Mouse (Mus musculus) right cerebral cortex, postnatal 25 days (tissue): ENCODE measurements around the gene Fxyd7.
A peak's percentile ranks its signal among the peaks of the same experiment; 100 is the strongest.

Source experiments
- DNase-seq: peaks from one replicate; pipeline ENCODE4 v3.0.0; 2022

Fxyd7 gene

DNA sequence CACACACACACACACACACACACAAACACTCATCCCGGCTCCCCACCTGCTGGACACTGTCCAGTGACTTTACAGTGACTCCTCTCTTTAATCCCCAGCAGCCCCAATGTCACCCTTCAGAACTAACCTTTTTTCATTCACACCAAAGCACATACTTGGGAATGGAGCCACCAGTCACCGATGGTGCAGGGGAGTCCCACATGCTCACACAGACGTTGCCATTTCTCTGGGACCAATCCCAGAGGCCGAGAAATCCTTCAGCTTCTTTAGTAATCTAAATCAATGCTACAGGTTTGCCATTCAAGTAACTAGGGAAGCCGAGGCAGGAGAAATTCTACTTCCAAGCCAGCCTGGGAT, 23.4 kb upstream of the Fxyd7 start:
- no peak for DNase-seq

DNA sequence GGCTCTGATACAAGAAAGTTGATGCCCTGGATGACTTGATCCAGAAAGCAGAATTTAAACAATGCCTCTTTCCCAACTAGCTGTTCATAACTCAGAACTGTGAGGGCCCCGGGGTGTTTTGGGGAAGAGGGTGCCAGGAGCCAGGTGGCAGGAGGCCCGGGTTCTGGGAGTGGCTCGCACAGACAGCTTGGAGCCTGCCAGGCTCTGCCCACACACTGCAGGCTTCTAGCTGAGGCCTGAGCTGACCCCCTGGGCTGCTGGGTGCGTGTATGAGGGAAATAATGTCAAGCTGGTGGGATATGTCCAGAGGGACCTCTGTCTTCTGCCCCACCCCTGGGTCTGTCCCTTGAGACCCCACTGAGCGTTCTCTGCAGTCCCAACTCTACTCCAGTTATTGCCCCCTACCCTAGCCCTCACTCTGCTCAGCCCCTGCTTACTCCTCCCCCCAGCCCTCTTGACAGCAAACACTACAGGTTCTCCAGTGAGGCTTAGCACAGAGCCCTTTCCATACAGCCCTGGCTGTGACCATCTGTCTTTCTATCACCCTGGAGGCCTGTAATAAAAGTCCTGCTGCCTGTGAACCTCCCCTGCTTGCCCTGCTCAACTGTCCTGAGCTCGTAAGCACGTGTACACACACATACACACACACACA, 22.9 kb upstream of the Fxyd7 start:
- DNase-seq = no peak

DNA sequence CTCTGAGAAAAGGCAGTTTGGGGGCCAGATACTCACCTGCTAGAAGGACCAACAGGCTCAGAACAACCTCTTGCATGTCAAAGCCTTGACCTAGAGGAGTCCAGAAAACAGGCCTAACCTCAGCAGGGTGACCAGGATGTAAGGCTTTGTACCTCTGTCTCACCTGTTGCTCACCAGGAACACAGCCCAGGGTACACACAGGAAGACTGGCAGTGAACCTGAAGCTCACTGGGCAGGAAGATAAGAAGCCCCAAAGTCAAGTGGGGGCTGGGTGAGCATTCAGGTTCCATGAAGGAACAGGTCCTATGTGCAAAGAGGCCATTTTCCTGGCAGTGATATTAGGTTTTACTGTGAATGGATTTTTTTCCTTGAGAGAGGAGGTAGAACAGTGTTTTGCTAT, 22.3 kb upstream of the Fxyd7 start:
- no peak for DNase-seq

DNA sequence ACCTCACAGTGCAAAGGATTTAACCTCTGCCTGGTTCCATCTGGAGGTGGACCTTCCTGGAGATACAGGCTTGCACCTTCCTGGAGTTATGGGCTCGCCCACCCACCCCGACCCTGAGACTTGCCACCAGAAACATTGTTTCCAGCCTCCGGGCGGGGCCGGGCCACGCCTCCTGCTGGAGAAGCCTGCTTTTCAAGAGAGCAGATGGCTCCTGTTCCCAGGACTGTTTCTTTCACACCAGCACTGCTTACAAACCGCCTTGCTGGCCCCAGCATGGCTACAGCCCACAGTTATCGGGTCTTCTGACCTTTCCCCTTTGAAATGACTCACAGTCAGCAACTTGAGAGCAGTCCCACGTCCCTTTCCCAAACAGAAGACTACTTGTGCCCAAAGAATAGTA, 21.1 kb upstream of the Fxyd7 start:
- DNase-seq = no peak

DNA sequence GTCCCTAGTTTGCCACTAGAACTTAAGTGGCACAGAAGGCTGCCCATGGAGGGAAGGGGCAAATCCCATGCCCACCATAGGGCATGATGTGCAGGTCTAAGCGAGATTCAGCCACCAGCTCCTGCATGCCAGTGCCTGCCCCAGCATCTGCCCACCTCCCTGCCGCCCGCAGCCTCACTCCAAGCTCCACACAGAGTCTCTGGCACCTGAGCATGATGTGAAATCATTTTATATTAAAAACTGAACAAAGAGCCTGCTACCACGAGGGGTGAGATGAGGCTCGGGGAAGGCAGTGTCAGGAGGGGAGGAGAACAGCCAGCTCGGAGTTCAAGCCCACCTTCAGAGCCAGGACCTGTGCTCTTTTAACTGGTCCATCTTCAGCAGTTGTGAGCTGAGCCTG, 19.1 kb upstream of the Fxyd7 start:
- DNase-seq = no peak

DNA sequence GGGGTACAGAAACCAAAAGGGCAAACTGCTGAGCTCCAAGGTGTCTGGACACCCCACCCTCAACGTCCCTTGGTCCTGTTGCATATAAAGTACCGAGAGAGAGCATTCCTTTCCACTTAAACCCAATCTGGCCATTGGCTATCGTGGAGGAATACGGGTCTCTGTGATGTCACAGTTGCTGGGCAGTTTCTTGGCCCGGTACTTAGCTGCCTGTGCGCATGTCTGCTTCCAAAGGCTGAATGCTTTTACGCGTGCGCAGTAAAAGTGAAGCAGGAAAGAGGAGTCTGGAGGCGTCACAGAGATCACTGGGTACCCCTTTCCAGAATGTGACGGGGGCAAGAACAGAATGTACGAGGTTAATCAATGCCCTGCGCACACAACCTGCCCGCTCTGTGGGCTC, 18.2 kb upstream of the Fxyd7 start:
- no peak for DNase-seq

DNA sequence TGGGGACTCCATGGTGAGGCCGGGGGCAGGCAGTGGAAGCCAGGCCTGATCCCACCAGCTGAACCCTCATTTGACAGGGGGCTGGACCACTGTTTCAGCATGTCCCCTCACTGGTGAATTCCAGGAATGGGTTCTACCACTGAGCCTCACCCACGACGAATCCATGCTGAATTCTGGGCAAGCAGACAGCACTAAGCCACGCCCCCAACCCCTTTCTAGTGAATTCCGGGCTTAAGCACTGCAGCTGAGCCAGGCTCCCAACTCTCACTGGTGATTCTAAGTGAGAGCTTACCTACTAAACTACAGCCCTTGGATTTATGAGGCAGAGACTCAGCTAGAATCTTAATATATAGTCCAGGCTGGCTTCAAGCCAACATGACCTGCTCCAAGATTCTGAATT, 16.6 kb upstream of the Fxyd7 start:
- no peak for DNase-seq

DNA sequence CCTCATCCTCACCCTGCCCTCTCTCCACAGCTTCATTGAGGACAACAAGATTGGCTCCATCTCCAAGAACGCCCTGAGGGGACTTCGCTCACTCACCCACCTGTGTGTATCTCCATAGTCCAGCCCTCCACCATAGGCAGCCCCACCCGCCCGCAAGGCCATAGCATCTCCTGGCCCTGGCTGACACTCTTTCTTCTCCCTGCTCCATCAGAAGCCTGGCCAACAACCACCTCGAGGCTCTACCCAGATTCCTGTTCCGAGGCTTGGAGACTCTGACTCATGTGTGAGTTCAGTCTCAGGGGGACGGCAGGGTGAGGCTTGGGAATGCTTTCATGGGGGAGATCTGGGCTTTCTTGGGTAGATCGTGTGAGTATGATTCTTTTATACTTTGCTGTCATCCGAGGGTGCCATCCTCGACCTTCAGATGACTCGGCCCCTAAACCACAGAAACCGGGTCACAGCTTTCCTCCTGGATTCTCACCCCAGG, 11.8 kb upstream of the Fxyd7 start:
- no peak for DNase-seq

DNA sequence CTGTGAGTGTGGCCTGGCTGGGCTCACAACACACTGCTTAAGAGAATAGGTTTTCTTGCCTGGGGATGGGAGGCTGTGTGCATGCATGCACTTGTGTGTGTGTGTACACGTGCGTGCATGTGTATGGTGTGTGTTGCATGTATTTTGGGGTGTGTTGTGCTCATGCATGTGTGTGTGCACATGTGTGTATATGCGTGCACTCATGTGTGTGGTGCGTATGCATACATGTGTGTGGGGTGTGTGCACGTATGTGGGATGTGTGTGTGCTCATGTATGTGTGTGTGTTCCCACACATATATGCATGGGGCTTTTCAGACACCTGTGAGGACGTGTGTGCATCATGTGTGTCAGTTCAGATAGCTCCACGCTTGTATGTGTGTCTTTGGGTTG, 9.3 kb upstream of the Fxyd7 start:
- DNase-seq = no peak

DNA sequence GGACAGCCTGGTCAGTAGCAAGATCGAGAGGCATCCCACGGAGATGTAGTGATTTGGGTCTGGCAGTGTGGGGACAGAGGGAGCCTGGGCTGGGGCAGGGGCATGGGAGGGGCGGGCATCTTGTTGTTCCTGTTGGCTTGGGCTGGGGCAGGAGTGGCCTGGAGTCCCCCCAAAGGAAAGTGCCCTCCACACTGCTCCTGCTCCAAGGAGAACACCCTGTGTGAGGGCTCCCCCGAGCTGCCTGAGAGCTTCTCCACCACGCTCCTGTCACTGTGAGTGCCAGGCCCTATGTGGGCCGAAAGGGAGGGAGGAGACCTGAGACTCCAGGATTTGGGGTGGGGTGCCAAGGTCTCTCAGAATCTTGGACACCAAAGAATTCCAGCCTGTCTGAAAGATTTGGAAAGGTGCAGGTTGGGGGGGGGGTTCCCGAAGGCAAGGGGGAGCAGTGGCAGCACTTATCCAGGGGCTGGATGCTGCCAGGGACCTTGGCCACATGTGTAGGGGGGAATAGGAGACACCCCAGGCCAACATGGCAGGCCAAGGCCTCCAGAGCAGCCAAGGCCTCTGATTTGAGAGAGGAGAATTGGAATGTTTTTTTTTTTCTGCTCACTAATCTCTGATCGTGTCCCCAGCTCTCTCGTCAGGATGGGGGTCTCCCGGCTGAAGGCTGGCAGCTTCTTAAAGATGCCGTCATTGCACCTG, 8.8 kb upstream of the Fxyd7 start:
- DNase-seq = no peak

DNA sequence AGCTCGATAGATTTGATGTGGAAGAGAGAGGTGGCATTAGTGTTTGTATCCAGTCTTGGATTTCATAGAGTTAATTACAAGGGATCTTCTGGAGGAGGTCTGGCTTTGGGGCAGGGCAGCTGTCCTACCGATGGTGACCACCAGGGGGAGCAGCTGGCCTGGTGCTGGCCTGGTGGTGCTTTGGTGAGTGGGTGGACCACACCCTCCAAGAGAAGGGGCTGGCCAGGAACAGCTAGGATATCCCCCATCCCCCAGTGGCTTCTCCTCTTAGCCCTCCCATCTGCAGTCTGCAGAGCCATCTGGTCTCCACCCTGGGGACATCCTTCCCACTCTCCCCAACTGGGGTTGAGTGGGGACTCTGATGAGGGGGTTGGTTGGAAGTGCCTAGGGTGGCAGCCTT, 7.8 kb upstream of the Fxyd7 start, which contains the start of gene Lgi4:
Gene Lgi4 (plus strand): TSS at position 235 of the 400 bp plus-strand sequence.
- DNase-seq = peak; percentile 79

DNA sequence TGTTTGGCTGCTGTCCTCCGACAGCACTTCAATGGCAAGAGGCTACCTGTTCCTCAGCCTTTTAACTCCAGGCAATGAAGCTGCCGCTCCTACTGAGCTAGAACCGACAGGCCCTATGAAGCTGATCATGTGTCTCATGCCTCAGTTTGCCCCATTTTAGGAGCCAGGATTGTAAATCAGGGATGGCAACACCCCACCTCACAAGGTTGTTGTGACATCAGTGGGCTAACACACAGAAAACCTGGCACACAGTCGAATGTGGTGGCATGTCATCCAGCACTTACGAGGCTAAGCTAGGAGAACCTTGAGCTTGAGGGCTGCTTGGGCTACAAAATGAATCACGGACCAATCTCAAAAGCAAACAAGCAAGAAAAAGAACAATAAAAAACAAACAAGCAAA, 6.9 kb upstream of the Fxyd7 start:
- DNase-seq = no peak

DNA sequence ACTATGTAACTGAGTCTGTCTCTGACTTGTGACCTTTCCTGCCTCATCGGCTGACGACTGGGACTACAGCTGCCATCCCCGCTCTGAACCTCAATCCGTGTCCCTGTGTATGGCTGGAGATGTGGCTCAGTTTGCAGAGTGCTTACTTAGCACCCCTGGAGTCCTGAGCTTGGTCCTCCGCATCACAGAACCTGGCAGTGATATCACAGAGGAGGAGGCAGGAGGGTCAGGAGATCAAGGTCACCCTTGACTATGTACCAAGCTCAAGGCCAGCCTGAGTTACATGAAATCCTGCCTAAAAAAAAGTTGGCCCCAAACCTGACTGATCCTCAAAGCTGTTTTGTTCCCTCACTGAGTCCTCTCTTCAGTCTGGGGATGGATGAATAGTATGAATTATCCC, 6.5 kb upstream of the Fxyd7 start:
- DNase-seq = no peak

DNA sequence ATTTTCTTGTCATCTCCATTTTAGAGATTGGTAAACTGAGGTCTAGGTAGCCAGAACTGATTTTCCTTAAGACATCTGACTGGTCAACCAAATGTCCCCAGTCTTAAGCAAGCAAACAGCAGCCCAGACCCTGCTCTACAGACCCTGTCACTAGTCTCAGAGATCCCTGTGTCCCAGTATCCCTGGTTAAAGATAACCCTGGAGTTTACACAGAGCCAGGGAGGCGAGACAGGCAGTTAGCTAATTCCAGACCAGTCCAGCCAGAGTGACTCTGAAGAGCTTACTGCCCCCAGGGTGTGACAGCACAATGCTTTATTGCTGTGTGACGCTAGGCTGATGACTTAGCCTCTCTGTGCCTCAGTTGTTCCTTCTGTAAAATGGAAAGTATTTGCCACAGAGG, 5.8 kb upstream of the Fxyd7 start, which contains the start of gene Fxyd1:
Gene Fxyd1 (minus strand): TSS at position 129 of the 400 bp plus-strand sequence.
- DNase-seq = no peak

DNA sequence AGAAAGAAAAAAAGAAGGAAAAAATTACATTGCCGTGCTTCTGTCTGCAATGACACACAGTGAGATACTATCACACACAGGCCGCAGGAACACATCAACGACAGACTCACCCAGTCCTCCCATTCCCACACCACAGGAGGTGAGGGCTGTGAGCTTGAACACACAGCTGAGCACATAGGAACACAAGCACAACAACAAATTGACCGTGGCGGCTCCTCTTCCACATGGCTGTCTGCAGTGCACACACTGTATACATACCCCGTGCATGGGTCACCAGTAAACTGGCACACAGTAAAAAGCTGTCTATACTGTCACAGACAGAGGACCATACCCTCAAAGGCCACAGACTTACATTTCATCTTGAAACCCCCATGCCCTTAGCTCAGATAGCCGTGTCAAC, 5.2 kb upstream of the Fxyd7 start:
- no peak for DNase-seq

DNA sequence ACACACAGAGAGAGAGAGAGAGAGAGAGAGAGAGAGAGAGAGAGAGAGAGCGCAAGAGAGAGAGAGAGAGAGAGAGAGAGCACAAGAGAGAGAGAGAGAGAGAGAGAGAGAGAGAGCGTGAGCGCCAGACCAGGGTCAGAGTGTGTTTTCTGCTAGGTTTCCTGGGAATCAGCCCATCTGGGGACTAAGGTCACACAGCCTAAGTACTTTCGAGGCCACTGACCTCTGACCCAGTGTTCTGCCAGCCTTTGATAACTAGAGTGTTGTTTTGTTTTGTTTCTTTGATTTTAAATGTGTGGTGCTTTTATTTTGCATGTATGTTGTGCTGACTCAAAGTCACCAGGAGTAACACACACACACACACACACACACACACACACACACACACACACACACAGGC, 4.6 kb upstream of the Fxyd7 start:
- DNase-seq = no peak

DNA sequence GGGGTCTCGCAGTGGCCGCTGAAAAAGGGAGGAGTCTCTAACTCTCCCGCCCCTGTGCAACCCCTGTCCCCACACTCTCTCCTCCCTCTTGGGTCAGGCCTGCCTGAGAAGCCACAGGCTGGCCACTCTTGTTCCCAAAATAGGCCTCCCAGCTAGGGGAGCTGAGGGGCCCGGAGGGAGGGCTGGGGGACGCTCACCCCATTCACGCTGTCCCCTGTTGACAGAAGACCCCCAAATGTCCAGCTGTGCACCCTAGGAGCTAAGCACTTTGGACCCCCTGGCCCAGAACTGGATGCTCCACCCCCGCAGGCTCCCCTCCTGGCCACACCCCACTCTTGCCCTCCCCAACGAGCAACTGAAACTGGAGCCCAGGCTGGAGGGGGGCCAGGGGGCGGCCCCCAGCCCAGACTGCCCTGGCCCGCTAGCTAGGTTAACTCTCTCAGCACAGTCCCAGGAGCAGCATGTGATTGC, 4.1 kb upstream of the Fxyd7 start:
- no peak for DNase-seq

DNA sequence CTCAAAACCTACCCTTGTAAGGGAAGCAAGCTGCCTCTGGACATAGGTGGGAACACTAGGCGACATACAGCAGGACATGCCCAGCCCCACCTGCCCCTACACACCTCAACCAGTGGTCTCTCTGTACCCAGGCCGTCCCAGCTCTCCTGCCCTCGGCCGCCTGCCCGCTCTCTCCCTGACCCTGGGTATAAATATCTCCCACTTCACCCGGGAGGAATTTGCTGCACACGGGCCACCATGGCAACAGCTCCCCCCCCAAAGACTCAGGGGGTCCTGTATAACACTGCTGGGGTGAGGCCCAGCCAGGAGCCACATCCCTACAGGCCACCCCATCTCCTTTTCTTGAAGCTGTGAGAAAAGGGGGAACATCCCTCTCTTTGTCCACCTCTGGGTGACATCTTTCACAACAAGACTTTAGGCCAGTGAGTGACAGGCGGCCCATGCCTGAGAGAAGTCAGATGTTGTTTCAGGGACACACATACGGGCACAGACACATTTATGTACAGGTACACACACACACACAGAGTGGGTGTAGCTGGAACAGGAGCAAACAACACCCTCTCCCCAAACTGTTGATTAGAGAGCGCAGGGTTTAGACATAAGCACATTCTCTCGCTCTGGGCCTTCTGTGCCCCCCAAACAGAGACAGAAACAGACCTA, 3.5 kb upstream of the Fxyd7 start:
- no peak for DNase-seq

DNA sequence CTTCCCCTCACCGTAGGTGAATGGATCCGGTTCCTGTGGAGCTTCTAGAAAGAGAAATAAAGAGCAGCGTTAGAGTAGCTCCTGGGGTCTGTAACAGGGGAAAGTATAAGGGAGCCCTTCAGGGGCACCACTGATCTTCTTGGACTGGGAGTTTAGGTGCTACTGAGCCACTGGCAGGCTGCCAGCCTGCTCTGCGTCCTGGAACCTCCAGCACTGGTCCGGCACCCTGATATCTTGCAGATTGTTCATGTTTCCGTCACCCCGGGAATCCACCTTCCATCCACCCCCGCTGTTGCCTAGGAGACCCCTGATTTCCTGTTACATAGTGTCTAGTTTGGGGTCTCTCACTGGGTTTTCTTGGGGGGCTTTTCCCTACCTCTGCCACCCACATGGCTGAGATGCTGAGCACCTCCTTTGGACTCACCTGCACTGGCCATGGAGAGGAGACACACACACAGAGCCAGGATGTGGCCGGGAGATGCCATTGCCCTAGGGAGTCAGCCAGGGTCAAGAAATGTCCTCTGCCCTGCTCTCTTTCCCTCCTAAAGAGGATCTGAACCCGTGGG, 2.7 kb upstream of the Fxyd7 start:
- DNase-seq = no peak

DNA sequence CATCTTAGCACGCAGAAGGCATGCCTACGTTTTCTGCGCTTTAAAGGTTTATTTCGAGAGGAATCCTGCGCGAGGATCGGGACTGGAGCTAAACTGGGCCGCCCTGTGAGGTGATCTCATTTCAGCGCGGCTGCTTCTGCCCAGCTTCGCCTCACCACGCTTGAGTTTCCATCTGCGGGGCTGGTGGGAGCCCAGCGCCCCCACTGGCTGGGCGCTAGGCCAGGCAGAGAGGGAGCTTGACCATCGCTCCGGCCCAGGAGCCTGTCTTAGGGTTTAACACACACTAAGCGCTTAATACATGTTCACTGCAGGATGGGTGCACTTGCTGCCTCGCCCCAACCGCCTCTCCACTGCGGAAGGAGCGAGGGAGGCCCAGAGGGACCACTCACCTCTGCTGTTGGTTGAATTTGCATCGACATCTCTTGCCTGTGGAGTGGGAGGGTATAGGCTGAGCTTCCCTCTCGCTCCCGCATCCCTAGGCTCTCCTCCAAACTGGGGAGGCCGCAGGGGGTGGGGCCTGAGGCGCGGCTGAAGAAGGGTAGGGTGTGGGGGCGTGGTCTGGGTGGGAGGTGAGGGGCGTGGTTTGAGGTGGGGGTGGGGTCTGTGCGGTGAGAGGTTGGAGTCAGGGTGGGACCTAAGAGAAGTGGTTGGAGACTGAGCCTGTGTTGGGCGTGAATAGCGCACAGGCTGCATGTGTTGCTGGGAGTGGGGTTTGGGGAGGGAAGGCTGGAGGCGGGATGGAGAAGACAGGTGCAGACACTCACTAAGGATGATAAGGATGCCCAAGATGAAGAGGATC, 1.6 kb upstream of the Fxyd7 start:
- peak; percentile 82 for DNase-seq

DNA sequence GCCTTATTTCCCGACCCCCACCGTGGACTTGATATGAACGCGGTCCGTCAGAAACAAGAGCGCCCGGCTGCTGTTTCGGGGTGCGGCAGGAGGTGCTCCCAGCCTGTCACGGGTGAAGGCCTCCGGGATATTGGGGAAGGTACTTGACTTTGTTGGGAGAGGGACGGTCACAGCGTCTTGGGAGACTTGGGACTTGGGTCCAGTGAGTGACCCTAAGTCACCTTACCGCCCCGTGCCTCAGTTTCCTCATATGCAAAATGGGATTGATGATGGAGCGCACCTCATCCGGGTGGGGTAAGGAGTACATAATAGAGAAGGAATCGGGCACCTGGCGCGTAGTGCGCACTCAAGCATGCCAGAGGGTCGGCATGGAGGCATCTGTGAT, 976 bp upstream of the Fxyd7 start:
- no peak for DNase-seq

DNA sequence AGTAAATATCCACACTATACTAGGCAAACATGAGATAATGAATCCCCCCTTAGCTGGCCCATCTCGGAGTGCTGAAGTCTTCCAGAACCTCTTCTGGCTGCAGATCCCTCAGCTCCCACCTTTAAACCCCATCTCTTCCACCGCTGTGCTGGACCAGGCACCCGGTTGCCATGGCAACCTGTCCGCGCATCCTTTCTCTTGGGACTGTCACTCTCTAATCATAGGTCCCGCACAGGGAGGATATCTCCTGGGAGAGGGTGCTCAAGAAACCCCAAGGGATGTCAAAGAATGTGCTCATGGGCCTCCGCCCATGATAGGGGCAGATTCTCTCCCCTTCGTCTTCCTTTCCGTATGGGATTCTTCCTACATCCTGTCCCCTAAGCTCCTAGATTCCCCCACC, 346 bp downstream of the Fxyd7 start:
- DNase-seq = peak; percentile 74

DNA sequence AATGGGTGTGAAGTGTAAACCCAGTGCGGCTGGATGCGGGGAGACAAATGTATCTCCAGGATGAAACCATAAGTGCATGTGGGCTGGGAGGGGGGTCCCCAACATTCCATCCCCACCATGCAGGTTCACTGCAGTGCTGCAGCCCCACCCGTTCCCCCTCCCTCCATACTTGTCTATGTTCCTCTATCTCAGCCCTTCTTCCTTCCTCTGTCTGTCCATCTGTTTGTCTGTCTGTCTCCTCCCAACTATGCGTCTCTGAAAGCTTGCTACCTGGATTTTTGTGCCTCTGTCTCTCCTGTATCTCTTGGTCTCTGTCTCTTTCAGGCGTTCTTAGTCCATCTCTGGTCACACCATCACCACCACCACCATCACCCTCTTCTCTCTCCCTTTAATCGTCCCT, 780 bp downstream of the Fxyd7 start:
- DNase-seq = no peak
